Mouse (Mus musculus) left cerebral cortex, adult 11 months (tissue): ENCODE measurements around the gene Srr.
A peak's percentile ranks its signal among the peaks of the same experiment; 100 is the strongest.

Source experiments
- DNase-seq: peaks from one replicate; pipeline ENCODE4 v3.0.0; 2022; ENCODE audit warnings: low spot score

Srr gene

DNA sequence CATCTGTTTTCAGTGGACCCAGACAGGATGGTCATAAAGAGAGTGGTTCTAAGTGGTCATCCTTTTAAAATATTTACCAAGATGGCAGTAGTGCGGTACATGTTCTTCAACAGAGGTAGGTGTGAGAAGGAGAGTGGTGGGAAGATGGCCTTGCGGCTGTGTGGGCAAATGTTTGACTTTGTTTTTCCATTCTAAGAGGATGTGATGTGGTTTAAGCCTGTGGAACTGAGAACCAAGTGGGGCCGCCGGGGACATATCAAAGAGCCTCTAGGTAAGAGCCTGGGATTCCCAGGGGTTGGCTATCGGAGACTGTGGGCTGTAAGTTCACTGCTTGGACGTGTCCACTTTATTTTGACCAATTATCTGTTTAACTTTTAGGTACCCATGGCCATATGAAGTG is 17.9 kb downstream of the Srr start:
- DNase-seq, result no peak

- no peak for DNase-seq
These were observed 23.3 kb downstream of the Srr start for GRCm38 (mm10) chr11:74902416-74902815.

DNA sequence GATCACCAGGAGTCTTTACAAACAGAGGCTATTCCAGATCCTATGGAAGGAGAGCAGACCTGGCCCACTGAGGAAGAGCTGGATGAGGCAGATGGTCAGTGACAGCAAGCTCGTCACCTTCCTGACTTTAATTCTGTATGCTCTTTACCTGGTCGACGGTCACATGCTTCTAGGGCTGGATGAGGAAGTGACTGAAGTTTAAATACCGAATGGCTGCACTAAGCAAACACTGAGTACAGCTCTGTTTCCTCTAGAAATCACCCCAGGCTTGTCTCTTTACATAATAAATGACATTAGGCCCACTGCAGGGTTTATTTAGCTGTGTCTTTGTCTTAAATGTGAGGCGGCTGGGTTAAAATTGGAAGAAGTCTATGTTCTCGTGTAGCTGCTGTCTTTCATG is 24.2 kb downstream of the Srr start:
- no peak for DNase-seq

DNA sequence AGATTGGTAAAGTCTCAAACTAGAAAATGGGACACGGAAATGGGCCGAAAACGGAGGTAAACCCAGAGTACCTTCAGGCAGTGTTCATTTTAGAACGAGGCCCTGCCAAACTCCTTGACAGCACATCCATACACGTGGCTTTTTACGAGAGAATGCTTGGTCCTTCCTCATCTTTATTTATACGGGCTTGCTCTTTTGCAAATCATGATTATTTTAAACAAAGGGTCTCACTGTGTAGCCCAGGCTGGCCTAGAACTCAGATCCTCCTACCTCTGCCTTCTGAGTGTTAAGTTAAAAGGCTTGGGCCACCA is 27.3 kb downstream of the Srr start:
- DNase-seq, result no peak

- DNase-seq, result peak; percentile 84
These were observed 27.9 kb downstream of the Srr start, which contains the start of gene Tsr1 for GRCm38 (mm10) chr11:74897678-74898516. TSS of gene Tsr1 (plus strand) at chr11:74898071.

- peak; percentile 49 for DNase-seq
These were observed 28.7 kb downstream of the Srr start, which contains the start of gene Sgsm2 for GRCm38 (mm10) chr11:74896901-74897677. TSS of gene Sgsm2 (minus strand) at chr11:74897060.

DNA sequence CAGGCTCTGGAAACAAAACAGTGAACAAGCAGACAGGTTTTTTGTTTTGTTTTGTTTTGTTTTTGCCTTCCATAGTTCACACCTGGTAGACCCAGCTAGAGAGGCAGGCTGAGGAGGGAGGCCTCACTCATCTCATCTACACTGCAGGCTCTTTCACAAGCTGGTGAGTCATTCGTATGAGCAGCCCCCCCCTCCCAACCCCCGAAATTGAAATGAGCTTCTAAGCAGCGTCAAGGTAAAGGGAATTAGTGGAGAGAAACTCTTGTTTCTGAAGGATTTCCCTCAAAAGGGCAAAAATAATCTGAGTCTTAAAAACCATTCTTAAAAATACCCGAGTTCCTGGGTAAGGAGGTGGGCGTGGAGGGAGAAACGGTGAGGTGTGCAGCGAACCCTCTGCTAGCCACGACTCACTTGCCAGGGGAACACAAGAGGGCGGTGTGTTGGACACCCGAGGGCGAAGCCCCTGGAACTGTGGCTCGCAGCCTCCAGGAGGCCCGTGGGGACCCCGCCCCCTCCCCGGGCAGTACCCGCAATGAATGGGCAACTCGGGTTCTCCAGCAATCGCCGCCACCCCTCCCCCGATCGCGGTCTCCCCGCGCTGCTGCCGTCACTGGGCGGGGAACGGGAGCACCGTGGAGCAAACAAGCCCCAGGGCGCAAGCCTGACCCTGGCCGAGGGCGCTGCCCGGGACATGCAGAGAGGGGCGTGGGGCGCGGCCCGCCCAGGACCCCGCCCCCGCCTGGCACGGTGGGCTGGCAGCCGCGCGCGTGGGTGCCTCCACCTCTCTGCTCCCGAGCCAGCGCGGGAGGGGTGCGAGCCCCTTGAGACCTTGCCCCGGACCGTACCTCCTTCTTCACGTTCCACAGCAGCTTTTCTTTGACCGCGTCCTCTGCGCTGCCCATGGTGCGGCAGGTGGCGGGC is 29.5 kb downstream of the Srr start:
- peak; percentile 50 for DNase-seq

DNA sequence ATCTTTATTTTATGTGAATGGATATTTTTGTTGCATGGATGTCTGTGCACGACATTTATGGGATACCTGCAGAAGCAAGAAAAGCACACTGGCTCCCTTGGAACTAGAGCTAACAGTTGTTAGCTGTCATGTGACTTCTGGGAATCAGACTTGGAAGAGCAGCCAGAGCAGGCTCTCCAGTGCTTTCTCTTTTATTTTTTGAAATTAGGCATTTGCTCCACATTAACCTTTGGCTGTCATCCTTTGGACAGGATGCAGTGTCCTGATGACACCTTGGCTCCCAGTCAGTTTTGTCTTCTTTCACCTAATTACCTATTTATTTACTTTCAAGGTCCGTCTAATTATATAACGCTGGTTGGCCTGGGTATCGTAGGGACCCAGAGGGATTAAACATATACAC is 31.1 kb downstream of the Srr start:
- no peak for DNase-seq

- DNase-seq, result no peak
These were observed 42.6 kb downstream of the Srr start for GRCm38 (mm10) chr11:74883098-74883497.

GRCm38 (mm10) chr11:74881979-74882378 is 43.8 kb downstream of the Srr start:
- DNase-seq, result no peak

DNA sequence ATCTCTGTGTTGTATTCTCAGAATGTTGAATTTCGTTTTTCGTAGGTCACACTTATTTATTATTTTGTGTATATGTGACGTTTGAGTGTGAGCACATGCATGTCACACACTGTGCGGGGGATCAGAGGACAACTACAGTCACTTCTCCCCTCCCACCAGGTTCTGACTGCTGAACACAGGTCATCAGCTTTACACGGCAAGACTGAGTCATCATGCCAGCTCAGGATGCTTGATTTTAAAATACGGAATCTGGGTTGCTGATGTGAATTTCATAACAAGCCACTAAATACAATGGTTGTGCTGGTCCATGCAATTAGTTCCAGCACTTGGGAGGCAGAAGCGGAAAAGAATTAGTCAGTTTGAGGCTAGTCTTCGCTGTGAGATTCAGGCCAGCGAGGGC is 44.7 kb downstream of the Srr start:
- no peak for DNase-seq

DNA sequence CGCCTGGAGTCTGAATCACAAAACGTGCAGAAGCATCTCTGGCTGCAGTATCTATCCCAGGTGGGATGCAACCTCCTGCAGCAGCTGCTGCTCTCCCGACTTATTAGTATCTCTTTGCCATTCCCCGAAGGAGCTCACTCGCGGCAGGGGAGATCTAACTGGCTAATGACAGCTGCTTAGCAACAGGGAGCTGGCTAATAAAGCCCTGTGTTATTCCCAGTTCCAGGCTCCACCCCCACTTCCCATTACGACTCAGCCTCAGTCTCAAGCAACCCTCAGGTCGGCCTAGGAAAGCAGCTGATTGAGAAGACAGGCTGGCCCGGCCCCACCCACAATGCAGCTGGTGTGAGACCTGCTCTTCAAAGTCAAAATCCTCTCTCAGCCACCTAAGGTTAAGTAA is 48.9 kb downstream of the Srr start:
- peak; percentile 72 for DNase-seq

DNA sequence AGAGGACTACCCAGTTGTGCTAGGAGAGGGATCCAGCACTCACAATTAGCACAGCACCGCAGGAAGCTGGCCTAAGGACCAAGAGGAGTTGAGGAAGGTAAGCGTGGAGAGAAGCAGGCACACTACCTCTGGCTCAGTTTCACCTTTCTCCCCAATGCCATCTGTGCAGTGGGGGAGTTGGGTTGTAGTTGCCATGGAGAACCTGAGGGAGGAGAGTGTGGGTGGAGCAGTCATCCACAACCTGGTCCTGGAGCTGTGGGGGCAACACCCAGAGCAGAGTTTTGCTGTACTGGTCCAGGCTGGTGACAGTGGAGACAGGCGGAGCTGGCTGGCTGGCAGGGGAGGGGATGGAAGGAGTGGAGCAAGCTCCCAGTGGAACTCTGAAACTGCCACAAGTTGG is 51.1 kb downstream of the Srr start:
- DNase-seq, result no peak

DNA sequence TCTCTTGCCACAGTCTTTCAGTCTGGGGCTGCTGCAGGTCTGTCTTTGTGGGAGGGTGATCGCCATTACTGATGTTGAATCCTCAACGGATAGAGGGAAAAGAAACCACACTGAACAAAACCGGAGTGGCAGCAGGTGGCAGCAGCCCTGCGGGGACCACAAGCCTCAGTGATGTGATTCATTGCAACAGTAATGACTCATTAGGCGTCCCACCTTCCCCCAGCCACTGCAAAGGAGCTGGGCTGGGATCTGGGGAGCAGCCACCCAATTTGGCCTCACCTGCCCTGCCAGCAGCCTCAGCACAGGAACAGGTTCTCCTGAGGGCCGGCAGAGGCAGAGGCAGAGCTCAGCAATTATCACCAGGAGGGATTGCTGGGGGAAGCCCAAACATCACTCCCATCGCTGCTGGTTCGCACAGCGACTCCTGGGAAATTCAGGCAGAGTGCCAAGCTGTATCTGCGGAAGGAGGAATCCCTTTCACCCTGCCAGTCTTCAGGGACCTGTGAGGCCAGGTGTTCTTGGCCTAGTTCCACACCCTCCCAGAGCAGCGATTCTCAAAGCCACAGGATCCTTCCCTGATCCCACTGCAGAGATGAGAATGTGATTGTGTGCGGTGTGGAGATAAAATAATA is 54.6 kb downstream of the Srr start:
- peak; percentile 35 for DNase-seq

GRCm38 (mm10) chr11:74870544-74870943 is 55.2 kb downstream of the Srr start:
- DNase-seq, result no peak

DNA sequence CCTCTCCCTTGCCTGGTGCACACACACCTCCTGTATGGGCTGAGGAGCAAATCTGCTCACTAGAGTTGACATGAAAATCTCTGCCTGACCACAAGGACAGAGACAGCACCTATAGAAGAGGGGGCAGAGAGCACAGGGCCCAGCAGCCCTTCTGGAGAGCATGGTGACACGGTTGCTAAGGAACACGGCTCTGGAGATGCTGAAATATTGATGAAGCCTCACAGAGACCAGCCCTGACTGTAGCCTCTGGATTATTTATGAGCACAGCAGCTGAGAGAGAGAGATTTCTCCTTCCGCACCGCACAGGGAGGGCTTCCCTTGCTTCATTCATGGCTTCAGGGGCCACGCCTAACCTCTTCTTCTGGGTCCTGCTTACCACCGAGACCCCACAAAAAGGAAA is 56.1 kb downstream of the Srr start:
- no peak for DNase-seq

- DNase-seq, result no peak
These were observed 57.5 kb downstream of the Srr start for GRCm38 (mm10) chr11:74868046-74868760.

DNA sequence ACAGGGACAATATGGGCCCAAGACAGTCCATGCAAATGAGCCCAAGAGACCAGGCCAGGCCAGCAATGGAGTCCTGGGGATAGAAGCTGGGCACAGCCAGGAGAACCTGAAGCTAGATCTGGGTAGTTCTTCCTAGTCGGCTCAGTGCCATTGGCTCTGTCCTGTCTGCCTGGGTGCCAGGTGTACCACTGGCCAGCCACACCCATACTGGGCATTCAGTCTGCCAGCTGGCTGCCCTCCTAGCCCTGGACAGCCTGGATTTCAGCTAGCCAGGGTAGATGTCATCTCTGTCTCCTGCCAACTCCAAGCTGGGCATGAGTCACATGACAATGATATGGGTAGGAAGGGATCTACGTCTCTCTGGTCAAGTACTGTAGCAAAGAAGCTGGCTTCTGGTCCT is 58.6 kb downstream of the Srr start:
- DNase-seq, result no peak

DNA sequence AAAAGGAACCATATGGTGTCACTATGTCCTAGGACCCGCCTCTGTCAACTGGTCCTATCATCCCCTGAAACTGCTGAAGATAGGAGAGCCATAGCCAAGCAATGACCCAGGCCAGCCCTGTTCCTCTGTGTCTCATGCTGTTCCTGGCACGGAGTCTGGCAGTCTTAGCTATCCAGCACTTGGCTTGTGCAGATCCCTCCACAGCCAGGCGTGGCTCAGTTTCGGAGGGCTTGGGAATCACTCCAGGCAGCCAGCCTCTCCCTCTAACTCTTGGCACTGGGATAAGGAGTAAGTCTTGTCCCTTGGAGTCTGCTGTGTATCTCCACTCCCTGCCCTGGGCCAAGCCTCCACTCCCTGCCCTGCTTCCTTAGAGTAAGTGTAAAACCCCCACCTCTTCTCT is 59.1 kb downstream of the Srr start:
- no peak for DNase-seq

- DNase-seq, result no peak
These were observed 60.5 kb downstream of the Srr start for GRCm38 (mm10) chr11:74865252-74865651.

- DNase-seq, result no peak
These were observed 61.3 kb downstream of the Srr start for GRCm38 (mm10) chr11:74864421-74864820.
